Mouse (Mus musculus): ENCODE results near the gene Gm37240.
A peak's percentile ranks its signal among the peaks of the same experiment; 100 is the strongest.

Gene Gm37240

DNA sequence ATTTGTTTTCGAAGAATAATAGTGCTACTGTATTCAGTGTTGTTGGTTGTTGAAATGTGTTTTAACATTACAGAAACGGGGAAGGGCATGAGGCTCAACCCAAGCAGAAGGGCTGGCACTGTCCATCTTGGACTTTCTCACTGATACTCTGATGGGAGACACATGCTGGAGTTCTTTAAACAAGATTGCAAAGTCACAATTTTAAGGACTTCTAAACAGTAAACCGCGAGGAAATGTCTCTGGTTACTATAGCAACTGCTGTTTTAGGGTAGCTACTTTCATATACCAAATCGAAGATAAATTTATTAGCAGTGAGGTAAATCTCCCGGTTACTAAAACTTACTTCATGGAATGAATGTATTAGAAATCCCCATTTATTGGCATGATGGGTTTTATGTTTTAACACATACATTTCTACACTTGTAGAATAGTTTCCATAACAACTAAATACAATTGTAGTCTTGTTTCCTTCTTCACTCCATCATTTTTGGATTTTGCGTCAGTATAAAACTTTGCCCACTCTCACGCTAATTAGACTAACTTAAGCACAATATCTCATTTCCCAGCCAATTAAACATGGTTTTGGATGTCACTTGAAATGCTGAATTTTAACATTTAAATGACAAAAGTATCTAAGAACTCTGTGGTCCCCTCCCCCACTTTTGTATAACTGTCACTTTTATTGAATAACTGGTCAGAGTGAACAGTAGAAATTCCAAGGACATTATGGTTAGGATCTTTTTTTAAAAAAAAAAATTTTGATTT is 932.1 kb downstream of the Gm37240 start:
- ATAC-seq (ENCODE audit: low TSS enrichment), result no peak

DNA sequence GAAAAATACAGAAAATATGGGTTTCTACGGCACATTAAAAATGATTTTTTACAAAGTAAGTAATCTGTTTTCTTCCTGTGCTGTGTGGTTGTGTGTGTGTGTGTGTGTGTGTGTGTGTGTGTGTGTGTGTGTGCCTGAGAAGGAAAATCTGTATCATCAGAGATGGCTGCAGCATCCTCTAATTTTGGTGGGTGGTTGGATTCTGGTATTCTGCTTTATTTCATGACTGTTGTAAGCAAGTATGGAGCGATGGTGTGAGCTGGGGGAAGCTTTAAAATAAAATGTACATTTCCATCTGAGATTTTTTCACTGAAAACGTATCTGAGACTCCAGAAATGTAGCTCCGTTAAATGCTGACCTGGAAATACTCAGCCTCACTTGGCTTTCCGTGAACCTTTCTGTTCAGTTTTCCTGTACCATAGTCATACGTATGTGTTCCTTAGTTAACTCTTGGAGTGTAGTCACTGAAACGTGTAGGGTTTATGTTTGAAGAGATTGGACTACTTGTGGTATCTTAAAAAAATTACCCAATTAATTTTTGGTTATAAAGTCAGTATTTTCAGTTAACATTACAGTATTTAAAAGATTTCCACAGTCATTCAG is 934.6 kb downstream of the Gm37240 start:
- 0 out of 2 replicates have a peak, but pooled peaks have one; percentile 19 for ATAC-seq (ENCODE audit: low TSS enrichment)

DNA sequence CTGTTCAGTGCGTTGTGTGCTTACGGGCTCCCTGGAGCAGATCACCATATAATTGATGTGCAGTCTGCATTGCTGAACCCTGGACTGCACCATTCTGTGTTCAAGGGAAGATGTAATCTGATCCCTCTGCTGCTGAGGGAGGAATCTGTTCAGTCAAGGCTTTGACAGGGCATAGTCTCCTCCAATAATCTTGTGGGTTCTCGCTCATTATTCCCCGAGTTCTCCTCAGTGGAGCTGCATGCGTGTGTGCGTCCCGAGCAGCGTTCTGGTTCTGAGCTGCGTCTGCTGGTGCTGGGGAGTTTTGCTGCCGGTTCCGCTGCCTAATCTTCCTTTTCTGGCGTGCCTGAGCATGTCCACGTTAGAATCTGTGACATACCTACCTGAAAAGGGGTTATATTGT is 935.2 kb downstream of the Gm37240 start:
- peak; percentile 95 for ATAC-seq (ENCODE audit: low TSS enrichment)

DNA sequence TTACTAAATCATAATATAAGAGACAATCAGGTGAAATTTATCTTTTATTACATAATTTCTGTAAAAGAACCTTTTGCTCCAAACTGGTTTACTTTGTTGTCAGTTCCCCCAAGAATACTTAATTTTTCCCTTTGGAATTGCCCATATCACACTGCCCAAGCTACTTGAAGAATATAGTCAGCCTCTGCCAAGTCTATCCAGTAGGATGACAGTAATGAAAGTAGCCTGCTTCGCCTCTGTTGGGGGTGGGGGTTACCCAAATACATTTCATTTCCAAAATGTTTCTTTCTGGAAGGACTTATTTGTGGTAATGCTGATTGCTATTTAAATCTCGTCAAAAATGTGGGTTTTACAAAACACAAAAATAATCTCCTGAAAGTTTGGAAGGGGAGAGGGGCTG is 935.6 kb downstream of the Gm37240 start:
- ATAC-seq (ENCODE audit: low TSS enrichment), result peak; percentile 39; the same call in 1 of the 2 replicates

DNA sequence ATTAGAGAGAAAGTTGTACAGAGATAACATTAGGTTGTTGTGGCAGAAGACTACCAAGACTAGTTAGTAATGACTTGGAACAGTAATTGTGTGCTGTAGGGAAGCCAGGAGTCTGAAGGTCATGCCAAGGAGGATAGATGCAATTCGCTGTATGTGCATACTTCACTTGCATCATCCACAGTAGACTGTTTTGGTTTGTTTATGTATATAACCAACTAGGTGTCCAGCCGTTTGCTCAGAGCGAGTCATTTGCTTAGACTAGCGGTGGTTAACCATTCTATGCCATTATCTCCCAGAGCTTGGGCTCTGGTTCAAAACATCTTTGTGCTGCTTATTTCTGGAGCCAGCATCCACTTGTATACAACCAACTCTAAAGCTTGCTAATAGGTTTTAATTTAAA is 937.9 kb downstream of the Gm37240 start:
- ATAC-seq (ENCODE audit: low TSS enrichment), result no peak

DNA sequence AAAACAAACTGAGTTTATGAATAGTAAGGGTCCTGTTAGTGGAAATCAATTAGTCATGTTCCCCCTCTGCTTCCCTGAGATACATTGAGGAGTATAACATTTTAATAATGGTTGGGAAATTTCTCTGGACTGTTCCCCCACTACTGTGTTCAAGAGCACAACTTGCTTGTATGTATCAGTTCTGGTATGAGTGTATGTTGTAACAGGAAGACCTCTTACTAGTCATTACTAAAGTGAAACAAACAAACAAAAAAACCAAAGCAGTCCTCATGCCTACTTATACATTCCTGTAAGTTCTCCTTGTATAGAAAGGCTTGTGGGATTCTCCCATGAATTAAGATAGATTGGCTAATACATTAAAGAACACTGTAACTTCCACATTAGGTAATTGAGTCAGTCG is 940.9 kb downstream of the Gm37240 start:
- ATAC-seq (ENCODE audit: low TSS enrichment), result no peak

DNA sequence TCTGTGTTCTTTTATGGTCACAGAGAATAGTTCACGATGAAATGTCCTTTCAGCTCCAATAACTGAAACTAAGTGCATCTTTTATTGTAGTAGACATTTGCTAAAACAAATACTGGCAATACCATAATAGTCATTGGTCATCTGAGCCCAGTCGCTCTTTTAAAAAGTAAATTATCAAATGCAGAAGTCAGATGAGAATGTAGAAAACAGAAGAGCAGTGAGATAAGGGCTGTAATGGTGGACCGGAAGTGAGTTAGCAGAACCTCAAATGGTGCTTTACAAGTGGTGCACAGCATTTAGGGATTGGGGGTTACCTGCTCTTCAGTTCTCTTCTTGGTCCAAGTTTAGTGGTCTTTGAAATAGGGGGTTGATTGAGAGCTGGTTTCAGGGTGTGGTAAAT is 942.4 kb downstream of the Gm37240 start:
- ATAC-seq (ENCODE audit: low TSS enrichment), result no peak

DNA sequence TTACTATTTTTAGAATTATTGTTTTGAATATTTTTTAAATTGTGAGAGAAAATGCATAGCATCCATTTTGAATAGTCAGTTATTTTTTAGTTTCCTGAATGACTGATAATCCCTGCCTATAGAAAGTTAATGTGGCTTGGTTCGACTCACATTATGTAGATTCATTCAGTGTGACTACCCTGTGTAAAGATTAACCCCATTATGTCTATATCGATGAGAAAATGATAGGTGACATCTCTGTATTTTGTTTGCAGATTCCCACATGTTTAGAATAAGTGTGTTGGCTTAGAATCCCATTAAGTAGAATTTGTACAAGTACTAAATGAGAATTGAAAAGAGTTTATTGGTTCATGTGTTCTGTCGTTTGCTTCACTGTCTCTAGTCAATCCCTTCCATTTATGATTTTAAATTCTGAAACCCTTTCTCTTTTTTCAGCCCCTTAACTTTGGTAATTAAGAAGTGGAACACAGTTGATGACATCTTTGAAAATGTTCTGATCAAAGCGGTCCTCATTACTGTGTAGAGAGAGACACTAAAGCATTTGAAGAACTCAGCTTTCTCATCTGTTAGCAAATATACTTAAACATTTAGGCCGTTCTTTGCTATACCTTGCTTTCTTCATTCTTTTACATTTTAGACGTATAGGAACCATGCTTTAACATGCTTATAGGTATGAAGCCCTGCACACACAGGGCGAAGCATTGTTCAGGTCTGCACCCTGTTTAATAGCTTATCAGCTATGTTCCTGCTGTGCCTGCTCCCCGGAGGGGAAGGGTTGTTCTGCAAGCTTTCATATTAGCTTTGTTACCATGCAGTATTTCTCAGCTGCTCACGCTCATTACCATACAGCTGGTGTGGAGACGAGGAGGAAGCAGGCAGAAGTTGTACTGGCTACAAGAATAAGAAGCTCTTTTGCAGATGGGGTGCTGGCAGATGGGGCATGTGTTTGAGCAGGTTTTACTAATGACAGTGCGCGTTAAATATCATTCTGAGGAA is 949.7 kb downstream of the Gm37240 start:
- ATAC-seq (ENCODE audit: low TSS enrichment), result peak; percentile 90

DNA sequence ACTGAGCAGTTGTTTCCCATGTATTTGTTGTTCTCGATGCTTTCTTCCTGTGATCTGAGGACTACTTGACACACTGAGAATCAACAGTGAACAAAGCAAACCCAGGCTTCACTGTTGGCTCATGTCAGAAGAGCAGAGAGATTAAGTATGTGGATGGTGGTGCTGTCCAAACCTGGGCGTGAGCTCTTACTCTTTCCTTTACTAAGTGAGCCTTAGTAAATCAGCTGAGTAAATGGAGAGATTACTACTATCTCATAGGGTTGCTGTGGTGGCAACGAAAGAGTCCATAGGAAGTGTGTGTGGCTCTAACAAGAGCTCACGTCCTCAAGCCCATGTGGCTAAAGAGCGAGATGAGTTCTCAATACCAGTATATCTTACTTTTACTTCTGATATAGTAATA is 950.4 kb downstream of the Gm37240 start:
- no peak for ATAC-seq (ENCODE audit: low TSS enrichment)

DNA sequence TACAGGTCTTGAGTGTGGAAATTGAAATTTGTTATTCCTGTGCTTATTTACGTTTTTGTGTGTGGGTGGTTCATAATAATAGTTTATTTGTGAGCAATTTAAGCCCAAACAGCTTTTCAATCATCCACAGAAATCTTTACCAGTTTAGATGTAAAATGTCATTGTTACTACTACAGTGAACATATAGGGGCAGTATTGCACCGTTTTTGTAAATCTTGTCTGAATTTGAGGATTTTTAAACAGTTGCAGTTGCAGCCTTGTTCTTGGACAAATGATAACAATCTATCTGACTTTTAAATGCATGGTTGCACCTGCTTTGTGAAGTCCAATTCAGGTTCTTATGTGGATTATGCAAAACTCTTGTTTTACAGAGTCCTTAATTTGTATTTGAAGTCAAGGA is 951.1 kb downstream of the Gm37240 start:
- peak; percentile 51 for ATAC-seq (ENCODE audit: low TSS enrichment)

DNA sequence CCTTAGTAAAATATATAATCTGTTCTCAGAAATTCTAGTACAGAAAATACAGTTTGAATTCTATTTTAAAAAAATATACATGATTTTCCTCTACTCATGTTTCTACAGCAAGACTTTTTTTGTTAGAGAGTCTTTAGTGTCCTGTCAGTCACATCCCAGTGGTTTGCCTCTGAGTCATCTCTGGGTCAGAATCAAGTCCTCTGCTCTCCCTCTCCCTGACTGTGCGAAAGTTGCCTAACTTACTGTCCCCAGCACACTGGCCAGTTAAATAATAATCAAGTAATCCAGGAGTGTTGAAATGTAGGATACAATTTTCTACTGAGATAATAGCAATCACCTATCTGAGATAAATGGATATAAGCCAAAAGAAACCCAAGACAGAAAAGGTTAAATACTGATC is 951.6 kb downstream of the Gm37240 start:
- ATAC-seq (ENCODE audit: low TSS enrichment), result no peak

DNA sequence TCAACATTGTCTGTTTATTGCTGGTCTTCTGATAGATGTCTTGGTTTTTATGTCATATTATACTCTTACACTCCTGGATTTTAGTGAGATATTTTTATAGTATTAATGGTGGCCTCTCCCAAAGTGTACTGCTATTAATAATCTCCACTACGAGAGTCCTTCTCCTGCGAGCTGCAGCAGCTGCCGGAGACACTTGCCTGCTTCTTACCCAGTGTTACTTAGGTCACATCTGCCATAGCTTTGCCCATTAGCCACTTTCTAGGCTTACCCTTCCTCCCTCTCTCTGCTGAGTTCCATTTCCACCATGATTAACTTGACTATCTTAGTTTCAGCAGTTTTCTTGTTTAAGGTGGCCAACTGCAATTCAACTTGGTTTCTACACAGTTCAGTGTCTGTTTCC is 956.6 kb downstream of the Gm37240 start:
- ATAC-seq (ENCODE audit: low TSS enrichment), result no peak

DNA sequence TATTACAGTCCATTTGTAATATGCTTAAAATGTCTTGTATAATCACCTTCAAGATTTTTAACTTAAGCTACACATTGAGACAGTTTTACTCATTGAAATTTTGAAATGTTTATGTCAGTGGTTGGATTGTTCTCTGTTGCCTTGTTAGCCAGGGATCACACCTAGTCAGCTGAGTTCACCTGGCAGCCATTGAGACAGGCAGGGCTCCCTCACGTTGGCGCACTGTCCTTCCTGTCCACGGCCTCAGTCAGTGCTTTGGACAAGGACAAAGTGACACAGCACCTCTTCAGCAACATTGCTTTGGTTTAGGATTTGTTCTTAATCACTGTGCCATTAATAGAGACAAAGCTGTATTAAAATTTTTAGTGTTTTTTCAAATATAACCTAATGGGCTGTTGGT is 958.1 kb downstream of the Gm37240 start:
- ATAC-seq (ENCODE audit: low TSS enrichment), result no peak

DNA sequence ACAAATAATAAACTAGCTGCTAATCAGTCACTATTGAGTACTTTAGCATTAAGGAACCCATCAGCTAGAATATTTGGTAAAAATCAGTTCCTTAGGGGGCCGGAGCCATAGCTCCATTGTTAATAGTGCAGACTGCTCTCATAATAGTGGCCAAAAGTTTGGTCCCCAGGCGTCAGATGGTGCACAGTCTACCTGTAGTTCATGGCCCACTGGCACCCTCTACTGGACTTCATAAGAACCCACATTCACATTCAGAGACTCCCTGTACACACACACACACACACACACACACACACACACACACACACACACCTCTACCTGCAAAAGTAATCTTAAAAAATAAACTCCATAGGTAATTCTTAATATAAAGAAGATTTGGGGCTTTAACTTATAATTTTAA is 959.4 kb downstream of the Gm37240 start:
- ATAC-seq (ENCODE audit: low TSS enrichment), result no peak

DNA sequence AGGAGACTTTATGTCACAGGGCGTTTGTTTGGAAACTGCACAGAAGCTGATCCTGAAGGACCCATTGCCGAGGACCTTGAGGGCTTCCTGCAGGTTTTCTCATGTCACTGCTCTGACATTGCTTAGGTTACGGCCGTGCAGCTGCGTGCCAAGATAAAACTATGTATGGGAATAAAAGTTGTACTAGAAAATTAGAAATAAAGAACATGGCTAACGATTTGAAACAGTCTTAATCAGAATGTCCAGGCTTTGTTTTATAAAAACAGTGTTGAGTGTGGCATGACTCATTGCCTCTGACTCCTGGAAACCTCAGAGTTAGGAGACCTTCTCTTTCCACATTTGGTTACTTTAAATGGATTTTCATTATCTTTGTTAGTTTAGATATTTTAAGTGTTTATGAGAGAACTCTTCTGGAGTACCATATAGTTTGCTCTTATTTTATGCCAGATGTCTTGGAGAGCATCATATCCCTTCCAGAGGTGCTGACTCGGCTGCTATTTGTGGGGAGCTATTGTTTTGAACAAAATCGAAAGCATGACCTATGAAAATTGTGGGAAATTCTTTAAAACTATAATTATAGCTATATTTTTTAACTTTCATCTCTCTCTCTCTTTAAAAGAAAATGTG is 960.0 kb downstream of the Gm37240 start:
- ATAC-seq (ENCODE audit: low TSS enrichment), result no peak

DNA sequence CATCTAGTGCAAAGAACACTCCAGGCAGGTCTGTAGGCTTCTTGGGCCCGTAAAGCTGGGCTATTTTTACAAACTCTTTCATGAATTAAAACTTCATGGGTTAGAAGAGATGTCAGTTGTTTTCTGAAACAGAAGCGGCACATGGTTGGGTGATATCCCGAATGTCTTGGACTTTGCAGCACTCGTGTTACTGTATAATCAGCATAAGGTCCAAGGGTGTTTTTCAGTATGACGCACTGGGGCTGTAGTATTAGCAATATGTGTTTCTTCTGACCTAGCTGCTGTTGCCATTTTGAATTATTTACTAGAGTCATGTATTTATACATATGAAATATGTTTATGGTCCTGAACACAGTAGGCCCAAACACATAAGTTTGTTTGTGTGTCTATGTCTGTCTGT is 961.2 kb downstream of the Gm37240 start:
- ATAC-seq (ENCODE audit: low TSS enrichment), result no peak

DNA sequence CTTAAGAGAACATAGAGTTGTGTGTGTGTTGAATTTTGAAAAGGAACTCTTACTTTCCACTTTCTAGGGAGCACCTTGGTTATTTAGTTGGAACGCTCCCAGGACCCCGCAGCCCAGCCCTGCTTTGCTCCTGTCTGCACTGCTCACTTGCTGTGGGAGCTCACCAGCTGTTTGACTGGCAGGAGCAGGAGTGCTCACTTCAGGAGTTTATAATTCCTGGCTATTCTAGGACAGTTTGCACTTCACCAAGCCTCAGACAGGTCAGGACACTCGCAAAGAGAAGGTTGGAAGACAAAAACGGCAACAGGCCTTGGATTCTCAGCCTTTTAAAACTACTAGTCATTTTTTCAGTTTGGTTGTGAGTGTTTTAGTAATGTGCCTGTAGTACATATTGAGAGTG is 962.1 kb downstream of the Gm37240 start:
- ATAC-seq (ENCODE audit: low TSS enrichment), result no peak

DNA sequence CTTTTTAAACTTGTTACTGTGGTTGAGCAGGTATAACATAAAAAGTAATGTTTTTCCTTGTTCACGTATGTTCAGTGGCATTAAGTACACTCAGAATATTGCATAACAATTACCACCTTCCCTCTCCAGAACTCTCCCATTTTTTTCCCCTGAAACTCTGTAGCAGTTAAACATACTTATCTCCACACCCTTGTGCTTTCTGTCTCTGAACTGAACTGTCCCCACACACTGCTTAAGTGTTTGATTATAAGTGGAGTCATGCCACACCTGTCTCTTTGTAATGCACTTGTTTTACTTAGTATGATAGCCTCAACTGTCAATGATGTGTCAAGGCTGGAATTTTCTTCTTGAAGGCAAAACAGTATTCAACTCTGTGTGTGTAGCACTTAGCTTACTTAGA is 963.6 kb downstream of the Gm37240 start:
- no peak for ATAC-seq (ENCODE audit: low TSS enrichment)

DNA sequence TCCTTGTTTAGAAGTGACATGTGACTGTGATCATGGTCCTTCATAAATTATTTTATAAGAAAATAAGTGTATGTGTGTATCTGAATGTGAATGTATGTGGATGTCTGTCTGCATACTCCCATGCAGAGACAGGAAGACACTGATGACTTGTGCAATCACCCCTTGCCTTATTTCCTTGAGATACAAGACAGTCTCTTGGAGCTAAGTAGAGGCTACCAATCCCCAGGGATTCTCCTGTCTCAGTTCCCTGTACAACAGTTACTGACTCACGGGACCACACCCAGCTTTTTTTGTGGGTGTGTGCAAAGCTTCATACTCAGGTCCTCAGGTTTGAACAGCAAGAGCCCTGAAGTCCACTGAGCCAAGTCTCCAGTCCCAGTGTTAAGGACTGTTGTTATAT is 964.1 kb downstream of the Gm37240 start:
- no peak for ATAC-seq (ENCODE audit: low TSS enrichment)

DNA sequence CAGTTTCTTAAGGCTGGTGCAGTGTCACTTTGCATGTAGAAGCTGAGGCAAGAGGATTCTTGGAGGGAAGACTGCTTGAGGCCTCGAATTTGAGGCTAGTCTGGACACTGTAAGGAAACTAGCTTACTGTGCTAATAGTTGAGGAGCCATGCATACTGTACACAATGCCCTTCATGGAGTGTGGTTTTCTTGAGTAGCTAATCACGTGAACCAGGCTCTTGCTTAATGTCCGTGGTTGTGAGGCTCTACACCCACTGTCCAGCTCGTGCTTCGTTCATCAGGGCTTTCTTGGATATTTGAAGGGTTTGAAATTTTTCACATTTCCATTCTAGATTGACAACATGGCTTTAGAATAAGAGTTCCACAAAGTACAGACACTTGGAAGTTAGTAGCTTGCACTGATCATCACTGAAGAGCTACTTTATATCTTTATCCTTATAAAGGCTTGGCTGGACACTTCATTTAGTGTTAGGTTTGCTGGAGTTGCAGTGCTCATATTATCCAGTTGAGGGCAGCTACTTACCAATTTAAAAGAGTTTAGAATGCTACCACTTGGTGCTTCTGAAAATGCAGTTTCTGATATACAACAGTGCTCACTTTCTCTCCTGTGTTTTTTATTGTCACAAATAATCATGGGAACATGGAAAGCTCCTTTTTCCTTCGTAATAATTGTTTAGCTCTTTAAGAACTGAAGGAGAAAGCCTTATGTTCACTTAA is 965.5 kb downstream of the Gm37240 start:
- ATAC-seq (ENCODE audit: low TSS enrichment), result peak; percentile 95
